Mouse (Mus musculus): ENCODE data around the gene Cast. TPM values are rescaled to one million over a fixed set of nuclear protein-coding genes. Genes with fewer than 3 reads are reported as not detected.

Gene Cast
- polyA plus RNA-seq, 1 experiment from 2014 or later: 62.8 TPM

DNA sequence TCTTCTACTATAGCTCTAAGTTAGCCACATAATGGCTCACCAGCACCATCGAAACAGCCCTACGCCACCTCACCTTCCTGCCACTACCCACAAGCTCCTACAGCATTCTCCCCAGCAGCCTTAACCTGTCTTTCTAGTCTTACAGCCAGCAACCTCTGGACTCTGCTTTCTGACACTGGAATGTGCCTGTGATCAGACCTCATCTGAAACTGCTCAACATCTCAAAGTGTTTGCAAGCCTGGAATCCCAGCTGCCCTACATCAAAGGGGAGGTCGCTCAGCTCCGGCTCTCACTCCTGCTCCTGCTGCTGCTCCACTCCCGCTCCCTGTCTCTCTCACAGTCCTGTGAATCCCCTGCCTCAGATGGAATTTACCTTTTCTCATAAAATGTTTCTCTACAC, 65.4 kb downstream of the Cast start:
- 38% methylated on average over 5 of the region's 5 CpGs for WGBS
- peak overlapping the region; percentile 73 for H3K27ac ChIP-seq (ENCODE audit: low read length)
- H3K4me1 ChIP-seq (ENCODE audit: control insufficient read depth, insufficient read depth, low read length): peaks cover 10% of the 10 kb centered on the region
- peak; percentile 69 for ATAC-seq (replicated peaks; ENCODE audit: extremely low read depth, insufficient read depth, low FRiP score)
- H3K36me3 ChIP-seq (ENCODE audit: control insufficient read depth, insufficient read depth): peaks cover 25% of the 10 kb centered on the region
- H3K4me3 ChIP-seq (ENCODE audit: low read length): no peak overlapping the region
- no peak overlapping the region for H3K9ac ChIP-seq (ENCODE audit: low read length)
- no peaks in the 10 kb centered on the region for H3K9me3 ChIP-seq (replicated peaks; ENCODE audit: control insufficient read depth, low read length)
- no peaks in the 10 kb centered on the region for H3K27me3 ChIP-seq (ENCODE audit: control insufficient read depth, insufficient read depth, low read length)
- H3K4me2 ChIP-seq (ENCODE audit: low read depth, low read length): peak overlapping the region; percentile 26; the same call in 1 of the 2 replicates

DNA sequence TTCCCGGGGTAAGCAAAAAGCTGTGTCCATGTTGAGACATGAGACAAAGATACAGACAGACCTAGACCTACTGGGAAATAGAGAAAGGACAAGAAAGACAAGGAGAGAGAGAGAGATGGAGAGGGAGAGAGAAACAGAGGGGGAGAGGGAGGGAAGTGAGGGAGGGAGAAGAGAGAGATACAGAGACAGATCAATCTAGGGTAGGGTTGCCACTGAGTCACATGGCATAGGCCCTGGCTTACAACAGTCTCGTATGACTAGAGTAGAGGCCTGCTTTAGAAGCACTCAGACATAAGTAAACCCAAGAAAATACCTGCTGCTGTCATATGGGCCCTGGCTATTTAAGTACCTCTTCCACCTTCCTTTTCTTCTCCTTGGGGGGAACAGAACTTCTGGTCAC, 72.2 kb downstream of the Cast start:
- WGBS: 74% methylated on average over 2 of the region's 2 CpGs
- H3K36me3 ChIP-seq (ENCODE audit: control insufficient read depth, insufficient read depth): peaks cover 44% of the 10 kb centered on the region

GRCm38 (mm10) chr13:74735834-74736233, 72.8 kb downstream of the Cast start:
- Histone ChIP-seq H3K4me1 (ENCODE audit: control insufficient read depth, insufficient read depth, low read length) (no peaks in the 10 kb centered on the region), H3K36me3 (ENCODE audit: control insufficient read depth, insufficient read depth) (peaks cover 40% of the 10 kb centered on the region), H3K9ac (ENCODE audit: low read length) (no peak overlapping the region), H3K4me3 (ENCODE audit: low read length) (no peak overlapping the region), H3K4me2 (ENCODE audit: low read depth, low read length) (no peak overlapping the region), H3K27ac (ENCODE audit: low read length) (no peak overlapping the region), H3K27me3 (ENCODE audit: control insufficient read depth, insufficient read depth, low read length) (no peaks in the 10 kb centered on the region), H3K9me3 (replicated peaks; ENCODE audit: control insufficient read depth, low read length) (no peaks in the 10 kb centered on the region)
- 37% methylated on average over 5 of the region's 5 CpGs for WGBS
- peak; percentile 72; the same call in 1 of the 2 replicates for ATAC-seq (replicated peaks; ENCODE audit: extremely low read depth, insufficient read depth, low FRiP score)

More for the DNA sequence above, 72.2 kb downstream of the Cast start:
- Histone ChIP-seq H3K4me3 (ENCODE audit: low read length) (no peak overlapping the region), H3K9me3 (replicated peaks; ENCODE audit: control insufficient read depth, low read length) (no peaks in the 10 kb centered on the region), H3K27ac (ENCODE audit: low read length) (no peak overlapping the region), H3K27me3 (ENCODE audit: control insufficient read depth, insufficient read depth, low read length) (no peaks in the 10 kb centered on the region), H3K4me2 (ENCODE audit: low read depth, low read length) (no peak overlapping the region), H3K9ac (ENCODE audit: low read length) (no peak overlapping the region), H3K4me1 (ENCODE audit: control insufficient read depth, insufficient read depth, low read length) (no peaks in the 10 kb centered on the region)
- no peak for ATAC-seq (replicated peaks; ENCODE audit: extremely low read depth, insufficient read depth, low FRiP score)

DNA sequence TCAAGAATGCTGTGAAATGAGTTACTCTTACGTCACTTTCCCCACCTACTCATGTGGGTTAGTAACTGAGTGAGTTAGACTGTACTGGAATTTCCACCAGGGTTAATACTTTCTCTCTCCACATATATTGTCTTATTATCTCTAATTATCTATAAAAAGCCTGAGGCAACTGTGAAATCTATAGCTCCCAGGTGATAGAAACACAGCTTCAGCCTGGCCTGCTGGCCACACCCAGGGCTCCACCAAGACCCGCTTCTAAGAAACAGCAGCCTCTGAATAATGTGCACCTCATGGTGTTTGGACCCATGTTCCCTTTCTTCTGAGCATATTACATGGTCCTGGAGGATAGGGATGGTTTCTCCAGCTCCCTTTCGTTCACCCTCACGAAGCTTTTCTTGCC, 74.9 kb downstream of the Cast start:
- H3K4me1 ChIP-seq (ENCODE audit: control insufficient read depth, insufficient read depth, low read length): no peaks in the 10 kb centered on the region
- no peak overlapping the region for H3K4me3 ChIP-seq (ENCODE audit: low read length)
- H3K27me3 ChIP-seq (ENCODE audit: control insufficient read depth, insufficient read depth, low read length): no peaks in the 10 kb centered on the region
- H3K36me3 ChIP-seq (ENCODE audit: control insufficient read depth, insufficient read depth): peaks cover 44% of the 10 kb centered on the region
- H3K9ac ChIP-seq (ENCODE audit: low read length): no peak overlapping the region
- no peak for ATAC-seq (replicated peaks; ENCODE audit: extremely low read depth, insufficient read depth, low FRiP score)
- no peak overlapping the region for H3K27ac ChIP-seq (ENCODE audit: low read length)
- no peak overlapping the region for H3K4me2 ChIP-seq (ENCODE audit: low read depth, low read length)
- no peaks in the 10 kb centered on the region for H3K9me3 ChIP-seq (replicated peaks; ENCODE audit: control insufficient read depth, low read length)
- 89% methylated on average over 4 of the region's 4 CpGs for WGBS

DNA sequence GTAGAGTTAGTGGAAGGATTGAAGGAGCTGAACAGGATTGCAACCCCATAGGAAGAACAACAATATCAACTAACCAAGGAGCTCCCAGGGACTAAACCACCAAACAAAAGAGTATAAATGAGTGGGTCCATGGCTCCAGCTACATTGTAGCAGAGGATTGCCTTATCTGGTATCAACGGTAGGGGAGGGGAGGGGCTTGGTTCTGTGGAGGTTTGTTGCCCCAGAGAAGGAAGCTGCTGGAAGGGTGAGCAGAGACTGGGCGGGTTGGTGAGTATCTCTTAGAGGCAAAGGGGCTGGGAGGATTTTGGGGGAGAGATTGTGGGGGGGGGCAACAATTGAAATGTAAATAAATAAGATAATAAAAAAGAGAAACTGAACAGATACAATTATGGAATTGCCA, 89.6 kb downstream of the Cast start:
- H3K27ac ChIP-seq (ENCODE audit: low read length): no peak overlapping the region
- peaks cover 29% of the 10 kb centered on the region for H3K36me3 ChIP-seq (ENCODE audit: control insufficient read depth, insufficient read depth)
- H3K4me3 ChIP-seq (ENCODE audit: low read length): no peak overlapping the region
- no peak overlapping the region for H3K4me2 ChIP-seq (ENCODE audit: low read depth, low read length)
- no peak overlapping the region for H3K9ac ChIP-seq (ENCODE audit: low read length)
- H3K27me3 ChIP-seq (ENCODE audit: control insufficient read depth, insufficient read depth, low read length): no peaks in the 10 kb centered on the region
- H3K4me1 ChIP-seq (ENCODE audit: control insufficient read depth, insufficient read depth, low read length): no peaks in the 10 kb centered on the region
- 69% methylated on average over 2 of the region's 2 CpGs for WGBS
- H3K9me3 ChIP-seq (replicated peaks; ENCODE audit: control insufficient read depth, low read length): no peaks in the 10 kb centered on the region
- no peak for ATAC-seq (replicated peaks; ENCODE audit: extremely low read depth, insufficient read depth, low FRiP score)

DNA sequence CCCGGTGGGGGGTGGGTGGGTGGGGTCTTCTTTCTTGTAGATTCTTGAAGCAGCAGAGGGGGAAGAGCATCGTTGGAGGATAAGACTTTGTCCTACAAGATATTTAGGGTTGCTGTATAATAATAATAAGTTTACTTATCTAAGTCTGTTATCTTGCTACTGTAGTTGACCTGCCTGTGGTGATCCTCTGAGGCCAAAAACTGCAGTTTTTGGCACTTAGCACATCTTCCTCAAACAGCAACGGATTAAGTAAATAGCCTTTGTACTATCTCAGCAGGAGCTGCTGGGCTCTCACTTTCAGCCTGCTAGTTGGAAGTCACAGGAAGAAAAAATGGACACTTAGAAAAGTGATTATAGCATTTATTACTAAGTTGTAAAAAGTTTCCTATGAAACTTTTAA, 112.4 kb downstream of the Cast start:
- Histone ChIP-seq H3K9ac (ENCODE audit: low read length) (no peak overlapping the region), H3K4me3 (ENCODE audit: low read length) (no peak overlapping the region), H3K27ac (ENCODE audit: low read length) (no peak overlapping the region), H3K4me2 (ENCODE audit: low read depth, low read length) (no peak overlapping the region), H3K27me3 (ENCODE audit: control insufficient read depth, insufficient read depth, low read length) (no peaks in the 10 kb centered on the region), H3K36me3 (ENCODE audit: control insufficient read depth, insufficient read depth) (peaks cover 21% of the 10 kb centered on the region), H3K9me3 (replicated peaks; ENCODE audit: control insufficient read depth, low read length) (no peaks in the 10 kb centered on the region), H3K4me1 (ENCODE audit: control insufficient read depth, insufficient read depth, low read length) (no peaks in the 10 kb centered on the region)
- no peak for ATAC-seq (replicated peaks; ENCODE audit: extremely low read depth, insufficient read depth, low FRiP score)
- WGBS: 71% methylated on average over 3 of the region's 3 CpGs

DNA sequence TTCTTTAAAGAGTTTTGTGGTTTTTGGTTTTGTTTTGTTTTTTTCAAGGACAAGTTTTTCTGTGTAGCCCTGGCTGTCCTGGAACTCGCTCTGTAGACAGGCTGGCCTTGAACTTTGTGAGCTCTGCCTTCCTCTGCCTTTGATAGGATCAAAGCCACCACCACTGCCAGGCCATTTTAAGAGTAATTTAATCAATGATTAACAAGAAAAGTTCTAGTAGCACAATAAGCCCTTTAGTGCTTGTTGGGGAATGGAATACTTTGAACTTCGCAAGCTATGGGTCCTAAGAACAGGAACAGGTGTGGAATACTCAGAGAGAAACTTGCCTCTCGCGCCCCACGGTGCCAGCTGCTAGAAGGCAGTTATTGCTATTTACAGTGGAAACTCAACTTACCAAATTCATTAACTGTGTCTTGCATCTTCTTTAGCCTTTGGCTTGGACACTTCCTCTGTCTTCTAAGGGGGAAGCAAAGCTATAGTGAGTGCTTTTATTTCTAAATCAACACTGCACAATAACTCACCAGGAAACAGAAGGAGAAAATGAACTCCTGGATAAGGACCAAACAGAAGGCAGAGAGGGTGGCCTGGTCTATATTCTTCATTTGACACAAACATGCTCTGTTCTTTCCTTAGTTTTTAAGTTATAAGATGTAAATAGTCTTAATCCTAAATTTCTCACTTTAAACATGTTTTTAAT, 113.0 kb downstream of the Cast start:
- H3K9me3 ChIP-seq (replicated peaks; ENCODE audit: control insufficient read depth, low read length): no peaks in the 10 kb centered on the region
- peaks cover 21% of the 10 kb centered on the region for H3K36me3 ChIP-seq (ENCODE audit: control insufficient read depth, insufficient read depth)
- no peaks in the 10 kb centered on the region for H3K27me3 ChIP-seq (ENCODE audit: control insufficient read depth, insufficient read depth, low read length)
- H3K4me2 ChIP-seq (ENCODE audit: low read depth, low read length): no peak overlapping the region
- H3K9ac ChIP-seq (ENCODE audit: low read length): no peak overlapping the region
- no peak overlapping the region for H3K27ac ChIP-seq (ENCODE audit: low read length)
- no peak for ATAC-seq (replicated peaks; ENCODE audit: extremely low read depth, insufficient read depth, low FRiP score)
- 94% methylated on average over 5 of the region's 5 CpGs for WGBS
- no peaks in the 10 kb centered on the region for H3K4me1 ChIP-seq (ENCODE audit: control insufficient read depth, insufficient read depth, low read length)
- H3K4me3 ChIP-seq (ENCODE audit: low read length): no peak overlapping the region

Other genes with a start within 250 kb of the Cast start
- 18.4 and 21.4 TPM in 2 replicates for gene Erap1, start 169.2 kb downstream of the Cast start, polyA plus RNA-seq (2015; fragmentation: Nextera tagmentation; extraction: Ambion mirVana)